11 mouse cellular contexts compared by ENCODE assay signal in the genomic region with DNA sequence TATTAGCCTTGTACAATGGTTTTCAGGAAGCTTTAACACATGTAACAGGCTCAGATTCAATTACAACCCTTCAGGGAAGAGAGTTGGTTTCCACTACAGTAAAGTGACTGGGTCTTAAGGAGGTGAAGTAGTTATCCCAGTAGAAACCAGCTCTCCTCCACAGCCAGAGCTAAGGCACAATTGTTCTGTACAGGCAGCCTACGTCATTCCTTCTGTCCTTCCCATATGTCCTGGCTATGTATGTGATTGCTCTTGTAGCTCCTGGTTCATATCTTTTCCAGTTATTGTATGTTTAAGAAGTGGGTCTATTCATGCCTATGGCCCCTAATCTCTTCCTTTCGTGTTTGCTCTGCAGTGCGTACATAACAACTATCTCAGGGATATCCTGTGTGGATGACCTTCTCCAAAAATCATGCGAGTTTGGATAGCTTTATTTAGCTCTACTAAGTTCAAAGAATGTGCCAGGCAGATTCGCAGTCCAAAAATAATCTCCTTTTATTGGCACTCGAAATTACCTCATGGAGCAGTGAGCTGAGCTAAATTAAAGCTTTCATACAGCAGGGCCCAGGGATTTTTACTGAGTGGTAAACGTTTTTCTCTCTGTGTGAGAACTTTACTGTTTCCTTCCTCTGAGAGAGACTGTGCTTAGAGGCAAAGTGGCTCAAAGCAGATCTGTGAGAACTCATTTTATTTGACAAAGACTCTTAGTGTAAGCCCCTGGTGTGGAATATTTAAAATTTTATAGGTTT. TPM values are rescaled to one million over a fixed set of nuclear protein-coding genes. Genes with fewer than 3 reads are reported as not detected.
DNase-seq lines count a peak whose midpoint lies in the region; ATAC-seq and TF ChIP-seq lines count a peak whose summit lies in the region.
"Had no signal": no experiment of that assay in that cellular context is flagged by ENCODE, and none has a peak within 500 bp of the region (broad histone marks: within the 10 kb centered on the region; RNA-seq: fewer than 3 reads in every experiment).

No protein-coding gene starts in this region.

- no peak overlapping the region for H3K4me3 ChIP-seq in midbrain, embryonic 15.5 days
- H3K4me3 ChIP-seq in midbrain, embryonic 10.5 days: no peak overlapping the region
- no peak overlapping the region for H3K4me3 ChIP-seq in heart, embryonic 13.5 days
- no peak overlapping the region for H3K4me3 ChIP-seq in myocyte
- H3K4me3 ChIP-seq: erythroblast, embryonic 14.5 days; liver, embryonic 13.5 days had no signal

- H3K9ac ChIP-seq in midbrain, embryonic 15.5 days: no peak overlapping the region
- H3K9ac ChIP-seq in heart, embryonic 13.5 days: no peak overlapping the region; the same call in 1 of the 2 replicates
- H3K9ac ChIP-seq: liver, embryonic 13.5 days had no signal

- peak; percentile 66 for ATAC-seq in midbrain, embryonic 15.5 days (replicated peaks)
- peak; percentile 46; the same call in 1 of the 2 replicates for ATAC-seq in heart, embryonic 13.5 days (ENCODE audit: extremely low read depth, insufficient number of reproducible peaks, low FRiP score, low TSS enrichment)

- WGBS in midbrain, embryonic 15.5 days: 46% methylated on average over 7 of the region's 7 CpGs
- WGBS in midbrain, embryonic 10.5 days: 67% methylated on average over 7 of the region's 7 CpGs
- WGBS in heart, embryonic 13.5 days: 13% methylated on average over 7 of the region's 7 CpGs

- peak; percentile 46 to 57 for DNase-seq in frontal cortex, adult 2 months (ENCODE audit: extremely low spot score in 1 of 2, low spot score in 1 of 2)
- DNase-seq in frontal cortex, postnatal 10 days (ENCODE audit: low spot score in 2 of 2): no peak
- no peak for DNase-seq in midbrain, embryonic 10.5 days (ENCODE audit: low spot score)
- DNase-seq in embryo, embryonic 11 days: no peak
- no peak for DNase-seq in thymus, adult 18-20 months
- DNase-seq: kidney, adult 2 months; liver, embryonic 13.5 days had no signal

- H3K4me2 ChIP-seq in midbrain, embryonic 15.5 days: no peak overlapping the region
- peak overlapping the region; percentile 33 for H3K4me2 ChIP-seq in heart, embryonic 13.5 days
- H3K4me2 ChIP-seq in myocyte (ENCODE audit: low read depth): peak overlapping the region; percentile 52
- H3K4me2 ChIP-seq: liver, embryonic 13.5 days had no signal

- H3K27me3 ChIP-seq in midbrain, embryonic 15.5 days (replicated peaks): no peaks in the 10 kb centered on the region
- no peaks in the 10 kb centered on the region for H3K27me3 ChIP-seq in midbrain, embryonic 10.5 days (ENCODE audit: low read depth, poor library complexity, severe bottlenecking)
- no peaks in the 10 kb centered on the region for H3K27me3 ChIP-seq in heart, embryonic 13.5 days (replicated peaks)
- no peaks in the 10 kb centered on the region for H3K27me3 ChIP-seq in myocyte (ENCODE audit: control insufficient read depth, insufficient read depth, insufficient read length)
- H3K27me3 ChIP-seq: liver, embryonic 13.5 days had no signal

- H3K9me3 ChIP-seq in midbrain, embryonic 15.5 days: no peaks in the 10 kb centered on the region
- no peaks in the 10 kb centered on the region for H3K9me3 ChIP-seq in midbrain, embryonic 10.5 days (replicated peaks)
- no peaks in the 10 kb centered on the region for H3K9me3 ChIP-seq in heart, embryonic 13.5 days
- H3K9me3 ChIP-seq: liver, embryonic 13.5 days had no signal

- no peak overlapping the region for H3ac ChIP-seq in myocyte (ENCODE audit: control insufficient read depth, insufficient read length)

- no peak for TF ChIP-seq POLR2A in myocyte (IDR thresholded peaks at IDR 0.05; ENCODE audit: insufficient read length, low read depth)

- no peaks in the 10 kb centered on the region for H3K79me2 ChIP-seq in myocyte (ENCODE audit: control insufficient read depth, insufficient read depth)

- no peaks in the 10 kb centered on the region for H3K36me3 ChIP-seq in midbrain, embryonic 15.5 days (replicated peaks)
- H3K36me3 ChIP-seq in midbrain, embryonic 10.5 days: no peaks in the 10 kb centered on the region
- H3K36me3 ChIP-seq in heart, embryonic 13.5 days: no peaks in the 10 kb centered on the region
- H3K36me3 ChIP-seq in myocyte (ENCODE audit: control insufficient read depth, insufficient read depth): no peaks in the 10 kb centered on the region
- H3K36me3 ChIP-seq: liver, embryonic 13.5 days had no signal

- H3K4me1 ChIP-seq in midbrain, embryonic 15.5 days: no peaks in the 10 kb centered on the region
- H3K4me1 ChIP-seq in midbrain, embryonic 10.5 days: peaks cover 20% of the 10 kb centered on the region
- peaks cover 50% of the 10 kb centered on the region for H3K4me1 ChIP-seq in heart, embryonic 13.5 days
- H3K4me1 ChIP-seq: liver, embryonic 13.5 days had no signal

- no peak overlapping the region for H3K27ac ChIP-seq in midbrain, embryonic 15.5 days
- H3K27ac ChIP-seq in midbrain, embryonic 10.5 days (replicated peaks): no peak overlapping the region
- peak overlapping the region; percentile 86 for H3K27ac ChIP-seq in heart, embryonic 13.5 days (replicated peaks)
- H3K27ac ChIP-seq: liver, embryonic 13.5 days had no signal

TF ChIP-seq in myocyte, 11 proteins besides CTCF, POLR2A, EP300 and RAD21:
- TF ChIP-seq MYOD1 (IDR thresholded peaks at IDR 0.05; ENCODE audit: control insufficient read depth in 1 of 3, insufficient read length in 2 of 3, low read depth in 2 of 3) (no peak), E2F4 (IDR thresholded peaks at IDR 0.05; ENCODE audit: insufficient read depth) (no peak), REST (IDR thresholded peaks at IDR 0.05; ENCODE audit: insufficient read depth, insufficient read length) (no peak), USF1 (IDR thresholded peaks at IDR 0.05; ENCODE audit: low read depth) (no peak), CEBPB (IDR thresholded peaks at IDR 0.05; ENCODE audit: insufficient read depth, poor library complexity, severe bottlenecking) (no peak)

RNA-seq across cellular contexts. Expression of gene Prrx1, which starts 31.9 kb away (rescaled TPM):
- polyA plus RNA-seq in frontal cortex, adult 2 months (2012; rRNA removed): 3.7 and 4.9 TPM in 2 replicates
- 3.6 and 4.2 TPM in 2 replicates for polyA plus RNA-seq in midbrain, embryonic 15.5 days (2015; fragmentation: Nextera tagmentation; extraction: Ambion mirVana)
- 14.8 and 16.5 TPM in 2 replicates for polyA plus RNA-seq in midbrain, embryonic 10.5 days (2016; fragmentation: Nextera tagmentation; extraction: Ambion mirVana)
- 6.4 and 8.2 TPM in 2 replicates for polyA plus RNA-seq in heart, embryonic 13.5 days (2015; fragmentation: Nextera tagmentation; extraction: Ambion mirVana)
- polyA plus RNA-seq in myocyte (2012; fragmentation: generic; extraction: Trizol): 7.0 TPM
- polyA plus RNA-seq: erythroblast, embryonic 14.5 days had no signal

Comparison
In these comparisons a context has a peak if more than half of its experiments do, and no peak if none do; other contexts are left out.
1. DNase-seq: peak in frontal cortex, adult 2 months (2 of 2); none in frontal cortex, postnatal 10 days (0 of 2), midbrain, embryonic 10.5 days (single experiment), embryo, embryonic 11 days (single experiment) and thymus, adult 18-20 months (0 of 2).